Mouse (Mus musculus): ENCODE measurements around the gene Sbk1. TPM values are rescaled to one million over a fixed set of nuclear protein-coding genes. Genes with fewer than 3 reads are reported as not detected.

Gene Sbk1
- polyA plus RNA-seq, 1 experiment from 2014 or later: 16.8 TPM

DNA sequence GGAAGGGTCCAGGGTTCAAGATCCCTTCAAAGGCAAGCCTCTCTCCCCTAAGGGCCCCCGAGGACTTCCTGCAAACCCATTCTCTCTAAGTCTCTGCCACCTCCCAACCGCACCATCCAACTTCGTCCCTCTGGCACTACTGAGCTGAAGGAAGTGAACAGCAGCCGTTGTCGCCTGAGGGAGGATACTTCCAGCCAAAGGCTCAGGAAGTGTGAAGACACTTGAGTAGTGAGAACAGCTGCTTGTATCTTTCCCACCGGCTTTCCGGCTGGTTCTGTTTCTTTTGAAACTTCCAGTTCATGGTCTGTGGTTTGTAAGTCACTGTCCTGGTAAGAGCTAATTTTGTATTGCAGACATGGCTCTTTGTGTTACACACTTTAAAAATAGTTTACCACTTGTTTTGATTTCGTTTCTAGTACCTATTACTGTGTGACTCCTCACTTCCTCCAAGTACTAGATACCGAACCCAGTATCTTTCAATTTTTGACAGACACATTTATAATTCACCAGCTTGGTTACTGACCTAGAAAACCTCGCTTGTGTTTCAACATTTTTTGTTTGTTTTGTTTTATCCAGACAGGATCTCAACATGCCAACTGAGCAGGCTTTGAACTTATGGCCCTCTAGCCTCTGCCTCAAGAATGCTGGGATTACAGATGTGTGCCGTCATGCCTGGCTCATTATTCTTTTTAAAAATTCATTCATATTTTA lies 36.2 kb upstream of the Sbk1 start:
- H3K4me2 ChIP-seq (ENCODE audit: low read length): no peak overlapping the region
- 42% methylated on average over 11 of the region's 11 CpGs for WGBS
- H3K4me1 ChIP-seq (ENCODE audit: control insufficient read depth in 2 of 2, insufficient read depth in 2 of 2, low read length in 2 of 2): peaks cover 3 to 5% of the 10 kb centered on the region in 2 experiments; a peak in 2 of 4 replicates
- no peaks in the 10 kb centered on the region for H3K9me3 ChIP-seq (ENCODE audit: control insufficient read depth, low read length)
- H3K4me3 ChIP-seq (ENCODE audit: control insufficient read depth in 1 of 2, insufficient read depth in 1 of 2, low read depth in 1 of 2, low read length in 2 of 2): no peak overlapping the region
- H3K27ac ChIP-seq (replicated peaks in 1 of 2; ENCODE audit: control insufficient read depth in 1 of 2, insufficient read depth in 1 of 2, low read depth in 2 of 2, low read length in 2 of 2): no peak overlapping the region
- H3K9ac ChIP-seq (ENCODE audit: low read length): no peak overlapping the region
- no peaks in the 10 kb centered on the region for H3K27me3 ChIP-seq (ENCODE audit: control insufficient read depth, insufficient read depth, low read length)
- no peaks in the 10 kb centered on the region for H3K36me3 ChIP-seq (ENCODE audit: control insufficient read depth, insufficient read depth, low read length)
- ATAC-seq (ENCODE audit: insufficient number of reproducible peaks, insufficient read depth, low FRiP score, low read depth): no peak

GRCm38 (mm10) chr7:126236794-126237192 lies 35.6 kb upstream of the Sbk1 start:
- Histone ChIP-seq H3K36me3 (ENCODE audit: control insufficient read depth, insufficient read depth, low read length) (no peaks in the 10 kb centered on the region), H3K9me3 (ENCODE audit: control insufficient read depth, low read length) (no peaks in the 10 kb centered on the region), H3K4me2 (ENCODE audit: low read length) (no peak overlapping the region), H3K4me1 (ENCODE audit: control insufficient read depth in 2 of 2, insufficient read depth in 2 of 2, low read length in 2 of 2) (peaks cover 3 to 5% of the 10 kb centered on the region in 2 experiments; a peak in 2 of 4 replicates), H3K9ac (ENCODE audit: low read length) (no peak overlapping the region), H3K27me3 (ENCODE audit: control insufficient read depth, insufficient read depth, low read length) (no peaks in the 10 kb centered on the region), H3K27ac (replicated peaks in 1 of 2; ENCODE audit: control insufficient read depth in 1 of 2, insufficient read depth in 1 of 2, low read depth in 2 of 2, low read length in 2 of 2) (no peak overlapping the region), H3K4me3 (ENCODE audit: control insufficient read depth in 1 of 2, insufficient read depth in 1 of 2, low read depth in 1 of 2, low read length in 2 of 2) (no peak overlapping the region)
- ATAC-seq (ENCODE audit: insufficient number of reproducible peaks, insufficient read depth, low FRiP score, low read depth): no peak
- WGBS: 51% methylated on average over 5 of the region's 5 CpGs

DNA sequence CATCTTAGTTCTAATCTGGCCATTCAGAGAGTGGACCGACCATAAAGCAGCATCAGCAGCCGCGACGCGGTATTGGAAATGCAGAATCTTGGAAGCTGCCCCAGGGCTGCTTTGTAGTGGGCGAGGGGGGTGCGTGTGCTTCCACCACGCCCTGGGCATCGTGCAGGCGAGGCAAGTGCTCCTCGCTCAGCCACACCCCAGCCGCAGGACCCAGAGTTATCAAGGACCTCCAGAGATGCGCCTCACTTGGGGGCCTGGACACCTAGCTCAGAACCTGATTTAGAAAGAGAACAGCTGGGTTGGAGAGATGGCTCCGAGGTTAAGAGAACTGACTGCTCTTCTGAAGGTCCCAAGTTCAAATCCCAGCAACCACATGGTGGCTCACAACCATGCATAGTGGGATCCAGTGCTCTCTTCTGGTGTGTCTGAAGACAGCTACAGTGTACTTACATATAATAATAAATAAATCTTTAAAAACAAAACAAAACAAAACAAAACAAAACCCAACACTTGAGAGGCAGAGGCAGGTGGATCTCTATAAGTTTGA lies 31.5 kb upstream of the Sbk1 start:
- H3K9me3 ChIP-seq (ENCODE audit: control insufficient read depth, low read length): no peaks in the 10 kb centered on the region
- no peak for ATAC-seq (ENCODE audit: insufficient number of reproducible peaks, insufficient read depth, low FRiP score, low read depth)
- no peak overlapping the region for H3K4me3 ChIP-seq (ENCODE audit: control insufficient read depth in 1 of 2, insufficient read depth in 1 of 2, low read depth in 1 of 2, low read length in 2 of 2)
- H3K4me2 ChIP-seq (ENCODE audit: low read length): no peak overlapping the region
- H3K27me3 ChIP-seq (ENCODE audit: control insufficient read depth, insufficient read depth, low read length): no peaks in the 10 kb centered on the region
- WGBS: 73% methylated on average over 14 of the region's 14 CpGs
- H3K4me1 ChIP-seq (ENCODE audit: control insufficient read depth in 2 of 2, insufficient read depth in 2 of 2, low read length in 2 of 2): peaks cover 3 to 5% of the 10 kb centered on the region in 2 experiments; a peak in 2 of 4 replicates
- H3K36me3 ChIP-seq (ENCODE audit: control insufficient read depth, insufficient read depth, low read length): no peaks in the 10 kb centered on the region
- H3K27ac ChIP-seq (replicated peaks in 1 of 2; ENCODE audit: control insufficient read depth in 1 of 2, insufficient read depth in 1 of 2, low read depth in 2 of 2, low read length in 2 of 2): no peak overlapping the region
- H3K9ac ChIP-seq (ENCODE audit: low read length): no peak overlapping the region

DNA sequence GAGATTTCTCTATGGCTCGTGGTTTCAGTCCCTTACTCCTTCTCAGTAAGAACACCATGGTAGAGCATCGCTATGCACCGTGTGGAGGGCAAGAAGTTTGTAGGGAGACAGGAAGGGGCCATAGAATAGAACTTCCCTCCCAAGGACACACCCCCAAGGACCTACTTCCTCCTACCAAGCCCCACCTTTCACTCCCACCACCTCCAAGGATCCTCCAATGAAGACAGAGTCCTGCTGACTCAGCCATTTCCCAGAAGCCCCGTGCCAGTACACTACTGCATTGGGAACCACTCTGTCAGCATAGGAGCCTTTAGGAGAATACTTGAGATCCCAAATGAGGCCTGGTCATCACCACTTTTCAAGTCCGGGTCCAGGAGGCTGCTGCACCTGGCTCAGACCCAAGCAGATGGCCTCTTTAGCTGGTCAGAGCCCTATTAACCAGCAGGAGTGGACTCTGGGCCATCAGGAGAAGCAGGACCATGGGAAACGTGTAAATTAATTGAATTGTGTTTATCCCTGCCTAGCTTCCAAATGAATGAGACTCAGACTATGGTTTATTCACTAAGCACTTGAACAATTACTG lies 28.2 kb upstream of the Sbk1 start:
- ATAC-seq (ENCODE audit: insufficient number of reproducible peaks, insufficient read depth, low FRiP score, low read depth): no peak
- Histone ChIP-seq H3K4me3 (ENCODE audit: control insufficient read depth in 1 of 2, insufficient read depth in 1 of 2, low read depth in 1 of 2, low read length in 2 of 2) (no peak overlapping the region), H3K27me3 (ENCODE audit: control insufficient read depth, insufficient read depth, low read length) (no peaks in the 10 kb centered on the region), H3K4me1 (ENCODE audit: control insufficient read depth in 2 of 2, insufficient read depth in 2 of 2, low read length in 2 of 2) (peaks cover 2 to 11% of the 10 kb centered on the region in 2 experiments; a peak in 1 of 4 replicates), H3K9me3 (ENCODE audit: control insufficient read depth, low read length) (no peaks in the 10 kb centered on the region), H3K36me3 (ENCODE audit: control insufficient read depth, insufficient read depth, low read length) (no peaks in the 10 kb centered on the region), H3K27ac (replicated peaks in 1 of 2; ENCODE audit: control insufficient read depth in 1 of 2, insufficient read depth in 1 of 2, low read depth in 2 of 2, low read length in 2 of 2) (no peak overlapping the region), H3K4me2 (ENCODE audit: low read length) (no peak overlapping the region), H3K9ac (ENCODE audit: low read length) (no peak overlapping the region)
- WGBS: 60% methylated on average over 6 of the region's 6 CpGs

GRCm38 (mm10) chr7:126248088-126248487 lies 24.3 kb upstream of the Sbk1 start:
- peak overlapping the region; percentile 68 to 71 for H3K27ac ChIP-seq (replicated peaks in 1 of 2; ENCODE audit: control insufficient read depth in 1 of 2, insufficient read depth in 1 of 2, low read depth in 2 of 2, low read length in 2 of 2)
- no peaks in the 10 kb centered on the region for H3K27me3 ChIP-seq (ENCODE audit: control insufficient read depth, insufficient read depth, low read length)
- H3K4me3 ChIP-seq (ENCODE audit: control insufficient read depth in 1 of 2, insufficient read depth in 1 of 2, low read depth in 1 of 2, low read length in 2 of 2): peak overlapping the region; percentile 50 to 53
- 3% methylated on average over 6 of the region's 6 CpGs for WGBS
- H3K9me3 ChIP-seq (ENCODE audit: control insufficient read depth, low read length): no peaks in the 10 kb centered on the region
- peak; percentile 48; the same call in 1 of the 2 replicates for ATAC-seq (ENCODE audit: insufficient number of reproducible peaks, insufficient read depth, low FRiP score, low read depth)
- peak overlapping the region; percentile 82 for H3K4me2 ChIP-seq (ENCODE audit: low read length)
- no peaks in the 10 kb centered on the region for H3K36me3 ChIP-seq (ENCODE audit: control insufficient read depth, insufficient read depth, low read length)
- peak overlapping the region; percentile 75 for H3K9ac ChIP-seq (ENCODE audit: low read length)
- H3K4me1 ChIP-seq (ENCODE audit: control insufficient read depth in 2 of 2, insufficient read depth in 2 of 2, low read length in 2 of 2): peaks cover 10 to 40% of the 10 kb centered on the region in 2 experiments; a peak in 3 of 4 replicates

GRCm38 (mm10) chr7:126248641-126249141 lies 23.7 kb upstream of the Sbk1 start:
- Histone ChIP-seq H3K36me3 (ENCODE audit: control insufficient read depth, insufficient read depth, low read length) (no peaks in the 10 kb centered on the region), H3K9ac (ENCODE audit: low read length) (peak overlapping the region; percentile 75), H3K4me1 (ENCODE audit: control insufficient read depth in 2 of 2, insufficient read depth in 2 of 2, low read length in 2 of 2) (peaks cover 10 to 40% of the 10 kb centered on the region in 2 experiments; a peak in 3 of 4 replicates), H3K4me3 (ENCODE audit: control insufficient read depth in 1 of 2, insufficient read depth in 1 of 2, low read depth in 1 of 2, low read length in 2 of 2) (peak overlapping the region; percentile 50 to 53), H3K9me3 (ENCODE audit: control insufficient read depth, low read length) (no peaks in the 10 kb centered on the region), H3K27ac (replicated peaks in 1 of 2; ENCODE audit: control insufficient read depth in 1 of 2, insufficient read depth in 1 of 2, low read depth in 2 of 2, low read length in 2 of 2) (peak overlapping the region; percentile 68 to 71), H3K4me2 (ENCODE audit: low read length) (peak overlapping the region; percentile 82), H3K27me3 (ENCODE audit: control insufficient read depth, insufficient read depth, low read length) (no peaks in the 10 kb centered on the region)
- ATAC-seq (ENCODE audit: insufficient number of reproducible peaks, insufficient read depth, low FRiP score, low read depth): no peak
- WGBS: 23% methylated on average over 17 of the region's 17 CpGs

DNA sequence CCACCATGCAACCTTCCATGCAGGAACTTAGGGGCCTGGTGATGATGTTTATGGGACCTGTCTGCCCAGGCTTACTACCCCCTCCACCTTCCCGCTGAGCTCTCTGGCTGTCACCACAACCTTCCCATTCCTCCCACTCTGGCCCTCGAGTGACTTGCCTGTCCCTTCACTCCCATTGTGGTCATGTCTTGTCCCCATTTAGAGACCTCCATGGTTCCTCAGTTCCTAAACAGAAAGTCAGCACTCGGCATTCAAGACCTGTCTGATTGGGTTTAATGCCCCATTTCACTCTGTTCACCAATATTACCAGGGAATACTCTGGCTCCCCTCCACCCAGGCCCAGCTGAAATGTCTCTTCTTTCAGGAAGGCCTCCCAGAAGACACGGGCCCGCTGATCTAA lies 23.3 kb upstream of the Sbk1 start:
- Histone ChIP-seq H3K9ac (ENCODE audit: low read length) (peak overlapping the region; percentile 75), H3K4me1 (ENCODE audit: control insufficient read depth in 2 of 2, insufficient read depth in 2 of 2, low read length in 2 of 2) (peaks cover 10 to 40% of the 10 kb centered on the region in 2 experiments; a peak in 3 of 4 replicates), H3K4me3 (ENCODE audit: control insufficient read depth in 1 of 2, insufficient read depth in 1 of 2, low read depth in 1 of 2, low read length in 2 of 2) (peak overlapping the region; percentile 50 to 53), H3K4me2 (ENCODE audit: low read length) (peak overlapping the region; percentile 82), H3K36me3 (ENCODE audit: control insufficient read depth, insufficient read depth, low read length) (no peaks in the 10 kb centered on the region), H3K27me3 (ENCODE audit: control insufficient read depth, insufficient read depth, low read length) (no peaks in the 10 kb centered on the region), H3K9me3 (ENCODE audit: control insufficient read depth, low read length) (no peaks in the 10 kb centered on the region), H3K27ac (replicated peaks in 1 of 2; ENCODE audit: control insufficient read depth in 1 of 2, insufficient read depth in 1 of 2, low read depth in 2 of 2, low read length in 2 of 2) (peak overlapping the region in 1 of 2 experiments; percentile 68; a peak in 2 of 4 replicates)
- ATAC-seq (ENCODE audit: insufficient number of reproducible peaks, insufficient read depth, low FRiP score, low read depth): no peak
- WGBS: 63% methylated on average over 5 of the region's 5 CpGs
